Mouse (Mus musculus) ES-E14 (cell line): ENCODE results near the gene Polr3g. TPM values are rescaled to one million over a fixed set of nuclear protein-coding genes. Genes with fewer than 3 reads are reported as not detected.
"Not testable (repeated sequence)": the region's sequence is repeated elsewhere in the genome, so short reads cannot be mapped to it uniquely, and the experiment has no call there.

ENCODE experiments used
- DNase-seq: peaks from one replicate; pipeline ENCODE4 v3.0.0-alpha.2; 2013; ENCODE audit warnings: low read depth, low spot score
- H3K27ac ChIP-seq: 2 replicates; pipeline ENCODE4 v1.5.1; 2012; ENCODE audit warnings: low read depth, mild to moderate bottlenecking, low read length, moderate library complexity, mixed read lengths; ENCODE audit not compliant: poor library complexity, insufficient read depth, severe bottlenecking
- H3K36me3 ChIP-seq: 2 replicates; pipeline ENCODE4 v1.6.1; 2012; ENCODE audit warnings: mild to moderate bottlenecking, low read length, moderate library complexity, mixed read lengths; ENCODE audit not compliant: control insufficient read depth, poor library complexity, insufficient read depth, severe bottlenecking
- H3K4me1 ChIP-seq, 2 experiments: fragments of 150-350 bp in 1 of 2; sonication (generic) in 1 of 2; 2 replicates each; pipeline ENCODE4 v1.6.1; 2012; ENCODE audit warnings: low read length in 2 of 2, mild to moderate bottlenecking in 1 of 2, mixed read lengths in 1 of 2; ENCODE audit not compliant: control insufficient read depth in 2 of 2, insufficient read depth in 2 of 2, poor library complexity in 1 of 2
- H3K4me3 ChIP-seq, 2 experiments: fragments of 150-350 bp in 1 of 2; sonication (generic) in 1 of 2; 2 replicates each; pipeline ENCODE4 v1.5.1; 2012; ENCODE audit warnings: low read length in 2 of 2, low read depth in 1 of 2, mild to moderate bottlenecking in 1 of 2, mixed read lengths in 1 of 2; ENCODE audit not compliant: insufficient read depth in 1 of 2, poor library complexity in 1 of 2, severe bottlenecking in 1 of 2
- H3K9ac ChIP-seq: 2 replicates; pipeline ENCODE4 v1.6.1; 2012; ENCODE audit warnings: low read depth, mild to moderate bottlenecking, low read length, mixed read lengths; ENCODE audit not compliant: poor library complexity, insufficient read depth, severe bottlenecking
- H3K9me3 ChIP-seq: fragments of 150-350 bp; sonication (generic); 2 replicates; pipeline ENCODE4 v1.6.1; 2012; ENCODE audit warnings: low read depth, mild to moderate bottlenecking, low read length; ENCODE audit not compliant: control insufficient read depth, insufficient read depth
- CHD2 ChIP-seq: IDR thresholded peaks from 2 replicates; pipeline ENCODE4 v1.6.1; 2014; ENCODE audit warnings: mild to moderate bottlenecking, low read depth, low read length, inconsistent platforms
- HCFC1 ChIP-seq: IDR thresholded peaks from 2 replicates; pipeline ENCODE4 v1.6.1; 2012; ENCODE audit warnings: low read length, inconsistent platforms, borderline replicate concordance; ENCODE audit not compliant: insufficient read depth
- MAFK ChIP-seq: IDR thresholded peaks from 2 replicates; pipeline ENCODE4 v1.6.1; 2014; ENCODE audit warnings: mild to moderate bottlenecking, low read depth, low read length, inconsistent platforms; ENCODE audit not compliant: insufficient read depth
- ZC3H11A ChIP-seq: IDR thresholded peaks from 2 replicates; pipeline ENCODE4 v1.6.1; 2012; ENCODE audit warnings: low read depth, mild to moderate bottlenecking, inconsistent platforms, low read length, borderline replicate concordance
- ZNF384 ChIP-seq: IDR thresholded peaks from 2 replicates; pipeline ENCODE4 v1.6.1; 2012; ENCODE audit warnings: low read depth, low read length, inconsistent platforms
- in situ Hi-C, 2 experiments: fragments of 600-800 bp; cut with MboI; formaldehyde crosslinking; loops; one replicate each; pipeline ENCODE4 v1.15.1; 2025; ENCODE audit warnings: low sequenced_read_pairs in 2 of 2, inconsistent platforms in 1 of 2; ENCODE audit not compliant: unreplicated experiment in 2 of 2
- total RNA-seq: library from RNA; depleted of rRNA; stranded (reverse); fragments of 300-350 nt; gene quantifications from 2 replicates; pipeline ENCODE4 v1.2.3, GENCODE M21; 2012

Gene Polr3g
- total RNA-seq, 1 experiment = 45.2 TPM

- H3K4me1 ChIP-seq = peaks cover 0 to 5% of the 10 kb centered on the region in 2 experiments; a peak in 1 of 4 replicates
- TF ChIP-seq ZC3H11A = no peak
- H3K9me3 ChIP-seq = no peaks in the 10 kb centered on the region
- peak overlapping the region; percentile 17 to 67 for H3K4me3 ChIP-seq
- H3K27ac ChIP-seq = peak overlapping the region; percentile 79; the same call in 1 of the 2 replicates
- in situ Hi-C loops = no loop called here
- peak overlapping the region; percentile 59; the same call in 1 of the 2 replicates for H3K9ac ChIP-seq
- H3K36me3 ChIP-seq = no peaks in the 10 kb centered on the region; the same call in 1 of the 2 replicates
- DNase-seq = peak; percentile 61
Observed at GRCm38 (mm10) chr13:81656091-81656850, 54.5 kb downstream of the Polr3g start.

DNA sequence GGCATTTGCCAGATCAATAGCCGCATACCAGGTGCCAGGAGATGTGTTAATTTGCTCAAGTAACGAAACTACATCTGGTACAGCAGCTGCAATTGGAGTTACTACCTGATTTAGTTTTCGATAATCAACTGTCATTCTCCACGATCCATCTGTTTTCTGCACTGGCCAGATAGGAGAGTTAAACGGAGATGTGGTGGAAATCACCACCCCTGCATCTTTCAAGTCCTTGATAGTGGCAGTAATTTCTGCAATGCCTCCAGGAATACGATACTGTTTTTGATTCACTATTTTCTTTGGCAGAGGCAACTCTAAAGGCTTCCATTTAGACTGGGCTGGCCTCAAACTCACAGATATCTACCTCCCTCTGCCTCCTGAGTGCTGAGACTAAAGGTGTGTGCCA, 60.4 kb downstream of the Polr3g start:
- H3K9me3 ChIP-seq, H3K27ac ChIP-seq, H3K4me1 ChIP-seq, DNase-seq, in situ Hi-C loops, H3K4me3 ChIP-seq, H3K36me3 ChIP-seq, H3K9ac ChIP-seq: not testable (repeated sequence)

- in situ Hi-C loops = no loop called here
- Histone ChIP-seq H3K36me3 (no peaks in the 10 kb centered on the region), H3K9ac (no peak overlapping the region), H3K4me1 (peaks cover 0 to 4% of the 10 kb centered on the region in 2 experiments; a peak in 1 of 4 replicates), H3K27ac (no peak overlapping the region), H3K9me3 (no peaks in the 10 kb centered on the region), H3K4me3 (no peak overlapping the region)
- no peak for DNase-seq
- TF ChIP-seq CHD2 = no peak
- TF ChIP-seq MAFK = no peak
- no peak for TF ChIP-seq ZC3H11A
- TF ChIP-seq ZNF384 = no peak
- no peak for TF ChIP-seq HCFC1
Observed at GRCm38 (mm10) chr13:81646348-81646747, 64.5 kb downstream of the Polr3g start.

DNA sequence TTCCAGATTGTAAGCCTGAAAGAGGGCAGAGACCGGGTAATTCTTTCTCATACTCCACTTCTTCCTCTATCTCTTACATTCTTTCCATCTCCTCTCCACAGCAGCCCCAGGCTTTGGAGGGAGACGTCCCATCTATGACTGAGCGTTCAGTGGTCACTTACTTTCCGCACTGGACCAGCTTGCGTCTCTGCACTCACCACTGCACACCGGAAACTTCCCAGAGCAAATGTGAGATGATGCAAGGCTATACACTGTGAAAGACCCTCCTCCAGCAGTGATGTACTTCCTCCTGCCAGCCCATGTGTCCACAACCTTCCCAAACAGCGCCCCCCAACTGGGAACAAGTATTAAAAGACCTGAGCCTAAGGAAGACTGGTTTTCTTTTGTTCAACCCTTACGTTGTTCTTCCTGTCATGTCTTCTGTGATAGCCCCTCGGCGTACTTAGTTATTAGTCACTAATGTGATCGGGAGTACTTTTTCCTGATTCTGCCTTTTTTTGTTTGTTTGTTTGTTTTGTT, 66.7 kb downstream of the Polr3g start:
- in situ Hi-C loops = no loop called here
- peak; percentile 36 for DNase-seq
- peak overlapping the region; percentile 65 for H3K9ac ChIP-seq

More for the DNA sequence above, 66.7 kb downstream of the Polr3g start:
- no peak for TF ChIP-seq HCFC1
- TF ChIP-seq ZC3H11A = no peak
- Histone ChIP-seq H3K4me1 (peaks cover 4 to 5% of the 10 kb centered on the region in 2 experiments; a peak in 3 of 4 replicates), H3K36me3 (no peaks in the 10 kb centered on the region), H3K4me3 (peak overlapping the region; percentile 60 to 80), H3K27ac (no peak overlapping the region), H3K9me3 (no peaks in the 10 kb centered on the region)
